Mouse (Mus musculus) brain, embryonic 14.5 days (tissue): Measurements from ENCODE around the gene Slc5a5.

Experiments
- CTCF ChIP-seq: fragments of 200-500 bp; IDR thresholded peaks from 2 replicates; pipeline ENCODE4 v1.5.1; 2012; ENCODE audit warnings: inconsistent platforms, mild to moderate bottlenecking, moderate library complexity, borderline replicate concordance; ENCODE audit not compliant: insufficient read depth, insufficient read length; ENCODE audit errors: extremely low read depth
- POLR2A ChIP-seq: fragments of 200-500 bp; IDR thresholded peaks from 2 replicates; pipeline ENCODE4 v1.6.1; 2012; ENCODE audit warnings: mild to moderate bottlenecking, inconsistent platforms, borderline replicate concordance; ENCODE audit not compliant: poor library complexity, insufficient read depth, insufficient read length, severe bottlenecking; ENCODE audit errors: extremely low read depth

DNA sequence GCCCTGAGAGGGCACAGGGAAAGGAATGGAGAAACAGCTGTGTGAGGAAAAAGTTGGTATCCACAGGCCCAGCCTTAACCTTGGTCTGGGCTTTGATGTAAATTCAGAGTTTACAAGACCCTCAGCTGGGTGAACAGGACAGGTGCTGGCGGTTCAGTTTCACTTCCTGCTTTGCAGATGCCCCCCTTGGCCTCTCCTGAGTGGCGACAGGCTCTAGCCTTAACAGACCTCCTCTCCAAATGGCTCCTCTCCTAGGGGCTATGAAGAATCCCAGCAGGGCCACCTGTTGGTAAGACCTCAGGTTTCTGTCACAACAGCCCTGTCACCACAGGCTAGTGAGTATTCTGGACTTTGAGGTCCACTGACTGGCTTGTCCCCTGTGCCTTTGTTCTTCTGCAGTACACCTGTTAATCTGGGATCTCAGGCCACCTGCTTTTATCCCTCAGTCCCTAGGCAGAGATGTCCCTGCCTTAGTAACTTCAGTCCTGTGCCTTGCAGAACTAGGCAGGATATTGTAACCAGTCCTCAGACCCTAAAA, 6.2 kb upstream of the Slc5a5 start:
- TF ChIP-seq CTCF (no peak), POLR2A (no peak)
